Mouse (Mus musculus) forebrain, postnatal 0 days (tissue): Measurements from ENCODE around the gene Spin1. TPM values are rescaled to one million over a fixed set of nuclear protein-coding genes. Genes with fewer than 3 reads are reported as not detected.

Experiments
- ATAC-seq: fragments of 200-750 bp; cut with Nextera tagmentation; 2 replicates; pipeline ENCODE4 v1.8.0; 2017; ENCODE audit warnings: mild to moderate bottlenecking, moderate library complexity
- DNase-seq: peaks from one replicate; pipeline ENCODE4 v3.0.0-alpha.2; 2015
- H3K27ac ChIP-seq: fragments of 300-500 bp; sonication (generic); 2 replicates; pipeline ENCODE4 v1.5.1; 2014; ENCODE audit warnings: low read depth, mild to moderate bottlenecking, antibody characterized with exemption, low read length, moderate library complexity, mixed read lengths
- H3K27me3 ChIP-seq: fragments of 300-500 bp; sonication (generic); 2 replicates; pipeline ENCODE4 v1.6.1; 2014; ENCODE audit warnings: mild to moderate bottlenecking, low read length, mixed read lengths; ENCODE audit not compliant: insufficient read depth
- H3K36me3 ChIP-seq: fragments of 300-500 bp; sonication (generic); 2 replicates; pipeline ENCODE4 v1.6.1; 2014; ENCODE audit warnings: mild to moderate bottlenecking, moderate library complexity; ENCODE audit not compliant: insufficient read depth
- H3K4me1 ChIP-seq: fragments of 300-500 bp; sonication (generic); 2 replicates; pipeline ENCODE4 v1.6.1; 2014; ENCODE audit warnings: antibody characterized with exemption; ENCODE audit not compliant: insufficient read depth
- H3K4me2 ChIP-seq: fragments of 300-500 bp; sonication (generic); 2 replicates; pipeline ENCODE4 v1.6.1; 2014; ENCODE audit warnings: low read depth, mild to moderate bottlenecking, moderate library complexity
- H3K4me3 ChIP-seq: fragments of 300-500 bp; sonication (generic); 2 replicates; pipeline ENCODE4 v1.5.1; 2014; ENCODE audit warnings: low read depth, low read length, mixed read lengths
- H3K9ac ChIP-seq: fragments of 300-500 bp; sonication (generic); 2 replicates; pipeline ENCODE4 v1.6.1; 2014; ENCODE audit warnings: mild to moderate bottlenecking
- H3K9me3 ChIP-seq: fragments of 300-500 bp; sonication (generic); 2 replicates; pipeline ENCODE4 v1.6.1; 2016; ENCODE audit warnings: low read length
- CTCF ChIP-seq: sonication (generic); IDR thresholded peaks from 2 replicates; pipeline ENCODE4 v1.5.1; 2016; ENCODE audit warnings: antibody characterized with exemption, control low read depth, low read depth
- WGBS: fragments of 180-500 bp; shearing (Covaris S2); extraction: QIAGEN DNeasy Blood & Tissue Kit; methylation state at CpG from one replicate; pipeline ENCODE4 v1.1.7; 2014; 5-methylcytosine and 5-hydroxymethylcytosine counted together
- polyA plus RNA-seq: library from polyadenylated mRNA; unstranded; fragments of >200 nt; fragmentation: Nextera tagmentation; extraction: Ambion mirVana; gene quantifications from 2 replicates; pipeline ENCODE4 v1.2.1, GENCODE M21; 2015
- total RNA-seq: library from RNA; depleted of rRNA; stranded (reverse); fragments of >200 nt; gene quantifications from 2 replicates; pipeline ENCODE4 v1.2.3, GENCODE M21; 2014

The Spin1 gene
- total and polyA plus RNA-seq, 2 experiments from 2014 or later: 151 to 236 TPM

GRCm38 (mm10) chr13:51178932-51179331, 78.3 kb downstream of the Spin1 start:
- Histone ChIP-seq H3K9me3 (no peaks in the 10 kb centered on the region), H3K9ac (no peak overlapping the region), H3K36me3 (no peaks in the 10 kb centered on the region), H3K4me3 (no peak overlapping the region), H3K27me3 (no peaks in the 10 kb centered on the region), H3K27ac (no peak overlapping the region), H3K4me2 (no peak overlapping the region), H3K4me1 (no peaks in the 10 kb centered on the region)
- no peak for TF ChIP-seq CTCF
- 86% methylated on average over 10 of the region's 10 CpGs for WGBS
- ATAC-seq (peak; percentile 36; the same call in 1 of the 2 replicates), DNase-seq (no peak)

GRCm38 (mm10) chr13:51179362-51179761, 78.7 kb downstream of the Spin1 start:
- no peaks in the 10 kb centered on the region for H3K27me3 ChIP-seq
- H3K4me2 ChIP-seq: no peak overlapping the region
- H3K4me3 ChIP-seq: no peak overlapping the region
- H3K27ac ChIP-seq: no peak overlapping the region
- no peaks in the 10 kb centered on the region for H3K9me3 ChIP-seq
- no peaks in the 10 kb centered on the region for H3K36me3 ChIP-seq
- ATAC-seq (no peak), DNase-seq (no peak)
- 32% methylated on average over 3 of the region's 3 CpGs for WGBS
- H3K4me1 ChIP-seq: no peaks in the 10 kb centered on the region
- no peak for TF ChIP-seq CTCF
- no peak overlapping the region for H3K9ac ChIP-seq

GRCm38 (mm10) chr13:51182236-51182635, 81.6 kb downstream of the Spin1 start:
- DNase-seq (no peak), ATAC-seq (no peak)
- no peaks in the 10 kb centered on the region for H3K27me3 ChIP-seq
- no peak overlapping the region for H3K4me2 ChIP-seq
- H3K9me3 ChIP-seq: no peaks in the 10 kb centered on the region
- H3K27ac ChIP-seq: no peak overlapping the region
- no peak overlapping the region for H3K9ac ChIP-seq
- H3K4me1 ChIP-seq: no peaks in the 10 kb centered on the region
- H3K4me3 ChIP-seq: no peak overlapping the region
- no peak for TF ChIP-seq CTCF
- WGBS: 86% methylated on average over 7 of the region's 7 CpGs
- no peaks in the 10 kb centered on the region for H3K36me3 ChIP-seq

- DNase-seq: no peak
- WGBS: 82% methylated on average over 3 of the region's 3 CpGs
Observed at GRCm38 (mm10) chr13:51184896-51185295, 84.2 kb downstream of the Spin1 start.

GRCm38 (mm10) chr13:51190336-51190735, 89.7 kb downstream of the Spin1 start:
- TF ChIP-seq CTCF: no peak
- Histone ChIP-seq H3K27me3 (no peaks in the 10 kb centered on the region), H3K36me3 (no peaks in the 10 kb centered on the region), H3K27ac (no peak overlapping the region), H3K4me2 (no peak overlapping the region), H3K9me3 (no peaks in the 10 kb centered on the region), H3K9ac (no peak overlapping the region), H3K4me3 (no peak overlapping the region), H3K4me1 (no peaks in the 10 kb centered on the region)
- no peak for DNase-seq
- no peak for ATAC-seq
- 67% methylated on average over 3 of the region's 3 CpGs for WGBS

More at GRCm38 (mm10) chr13:51184896-51185295, 84.2 kb downstream of the Spin1 start:
- Histone ChIP-seq H3K4me2 (no peak overlapping the region), H3K4me1 (no peaks in the 10 kb centered on the region), H3K27me3 (no peaks in the 10 kb centered on the region), H3K36me3 (no peaks in the 10 kb centered on the region), H3K9me3 (no peaks in the 10 kb centered on the region), H3K9ac (no peak overlapping the region), H3K27ac (no peak overlapping the region), H3K4me3 (no peak overlapping the region)
- no peak for ATAC-seq
- no peak for TF ChIP-seq CTCF

GRCm38 (mm10) chr13:51191416-51192140, 90.9 kb downstream of the Spin1 start:
- Histone ChIP-seq H3K9ac (no peak overlapping the region), H3K4me1 (no peaks in the 10 kb centered on the region), H3K4me2 (no peak overlapping the region), H3K27ac (no peak overlapping the region), H3K9me3 (no peaks in the 10 kb centered on the region), H3K27me3 (no peaks in the 10 kb centered on the region), H3K4me3 (no peak overlapping the region), H3K36me3 (no peaks in the 10 kb centered on the region)
- ATAC-seq (no peak), DNase-seq (no peak)
- peak; percentile 38 for TF ChIP-seq CTCF
- 91% methylated on average over 6 of the region's 6 CpGs for WGBS

GRCm38 (mm10) chr13:51193893-51194292, 93.2 kb downstream of the Spin1 start:
- no peaks in the 10 kb centered on the region for H3K27me3 ChIP-seq
- ATAC-seq (no peak), DNase-seq (no peak)
- H3K4me1 ChIP-seq: no peaks in the 10 kb centered on the region
- H3K4me2 ChIP-seq: no peak overlapping the region
- no peaks in the 10 kb centered on the region for H3K36me3 ChIP-seq
- no peak overlapping the region for H3K9ac ChIP-seq
- no peak for TF ChIP-seq CTCF
- no peak overlapping the region for H3K4me3 ChIP-seq
- 93% methylated on average over 15 of the region's 15 CpGs for WGBS
- no peaks in the 10 kb centered on the region for H3K9me3 ChIP-seq
- no peak overlapping the region for H3K27ac ChIP-seq
